Mouse (Mus musculus) spleen, postnatal 0 days (tissue): ENCODE results near the gene Sept12. TPM values are rescaled to one million over a fixed set of nuclear protein-coding genes. Genes with fewer than 3 reads are reported as not detected.

Experiments used
- polyA plus RNA-seq: library from polyadenylated mRNA; unstranded; fragments of >200 nt; fragmentation: Nextera tagmentation; extraction: Ambion mirVana; gene quantifications from 2 replicates; pipeline ENCODE4 v1.2.1, GENCODE M21; 2015

Sept12 gene
- polyA plus RNA-seq = 0.11 TPM in 1 of 2 replicates, not detected in the other

GRCm38 (mm10) chr16:4997553-4997952 is at the start of gene Sept12:
Sept12 (minus strand) TSS chr16:4997852.

GRCm38 (mm10) chr16:5013054-5013838 is 15.6 kb upstream of the Sept12 start, which contains the start of gene Rogdi:
Rogdi (minus strand) TSS chr16:5013553.

DNA sequence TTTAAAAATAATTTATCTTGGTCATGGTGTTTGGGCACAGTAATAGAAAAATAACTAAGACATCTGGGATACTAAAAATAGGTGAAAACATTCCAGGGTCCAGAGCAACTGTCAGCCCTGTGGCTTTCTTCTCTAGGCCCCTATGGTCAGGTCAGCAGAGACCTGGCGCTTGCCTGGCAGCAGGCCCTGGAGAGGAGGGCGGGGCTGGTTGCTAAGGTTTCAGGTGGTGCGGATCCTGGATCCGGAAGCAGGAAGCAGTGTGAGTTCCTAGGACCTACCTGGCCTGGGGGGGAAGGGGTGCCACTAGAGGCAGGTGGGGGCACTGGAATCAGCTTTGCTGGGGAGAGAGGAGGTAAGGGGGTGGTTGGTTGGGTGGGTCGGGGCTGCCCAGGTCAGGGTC is 9.4 kb upstream of the Sept12 start, which contains the start of gene Smim22:
Gene Smim22, plus strand, starts transcription at position 222 of the 400 bp plus-strand sequence.

GRCm38 (mm10) chr16:4963797-4964709 is 33.6 kb downstream of the Sept12 start, which contains the start of gene Anks3:
Anks3 (minus strand) TSS chr16:4964205.

DNA sequence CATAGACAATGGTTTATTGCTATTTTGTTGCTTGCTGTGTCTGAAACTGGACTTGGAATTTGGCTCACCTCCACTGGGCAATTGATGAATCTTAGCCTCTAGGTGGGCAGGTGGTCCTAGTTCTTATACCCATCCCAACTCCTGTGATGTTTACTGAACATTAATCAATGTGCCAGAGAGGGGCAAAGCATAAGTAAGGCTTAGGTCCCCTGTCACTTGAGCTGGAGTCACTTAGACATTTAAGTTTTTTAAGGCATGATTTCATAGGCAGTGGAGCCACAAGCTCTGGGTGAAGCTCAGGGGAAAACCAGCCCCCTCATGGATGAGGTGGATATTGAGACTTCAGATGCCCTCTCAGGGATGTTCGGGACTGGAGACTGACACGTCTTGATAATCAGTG is 59.2 kb downstream of the Sept12 start, which contains the start of gene Nudt16l1:
Gene Nudt16l1, plus strand, starts transcription at position 301 of the 400 bp plus-strand sequence.

Other genes with a start within 250 kb of the Sept12 start
- 17.1 and 20.0 TPM in 2 replicates for gene Cdip1, start 207.6 kb downstream of the Sept12 start, polyA plus RNA-seq
- gene 4930562C15Rik, start 162.4 kb downstream of the Sept12 start, polyA plus RNA-seq = 0.15 and 0.16 TPM in 2 replicates
- 16.4 and 19.0 TPM in 2 replicates for gene Ubald1, start 117.5 kb downstream of the Sept12 start, polyA plus RNA-seq
- 19.1 and 26.0 TPM in 2 replicates for gene Mgrn1, start 111.6 kb downstream of the Sept12 start, polyA plus RNA-seq
- 51.6 and 63.7 TPM in 2 replicates for gene Nudt16l1, start 59.1 kb downstream of the Sept12 start, polyA plus RNA-seq
- 18.0 and 23.1 TPM in 2 replicates for gene Anks3, start 33.6 kb downstream of the Sept12 start, polyA plus RNA-seq
- gene Smim22, start 9.4 kb upstream of the Sept12 start, polyA plus RNA-seq = 1.1 and 1.8 TPM in 2 replicates
- gene Rogdi, start 15.7 kb upstream of the Sept12 start, polyA plus RNA-seq = 41.5 and 49.4 TPM in 2 replicates
- 44.9 and 52.4 TPM in 2 replicates for gene Glyr1, start 52.0 kb upstream of the Sept12 start, polyA plus RNA-seq
- gene Ubn1, start 52.2 kb upstream of the Sept12 start, polyA plus RNA-seq = 16.3 and 16.7 TPM in 2 replicates
- 0.91 and 1.3 TPM in 2 replicates for gene Ppl, start 134.6 kb upstream of the Sept12 start, polyA plus RNA-seq
- 0.04 TPM in 1 of 2 replicates, not detected in the other for gene Sec14l5, start 149.3 kb upstream of the Sept12 start, polyA plus RNA-seq
- gene Nagpa, start 206.2 kb upstream of the Sept12 start, polyA plus RNA-seq = 13.2 and 14.6 TPM in 2 replicates
- gene AU021092, start 224.4 kb upstream of the Sept12 start, polyA plus RNA-seq = 11.2 and 13.8 TPM in 2 replicates
- 15.1 and 17.8 TPM in 2 replicates for gene Alg1, start 235.8 kb upstream of the Sept12 start, polyA plus RNA-seq